Mouse (Mus musculus): ENCODE measurements around the gene Nat8f2. TPM values are rescaled to one million over a fixed set of nuclear protein-coding genes. Genes with fewer than 3 reads are reported as not detected.

Gene Nat8f2
- total RNA-seq (2023), result not detected

DNA sequence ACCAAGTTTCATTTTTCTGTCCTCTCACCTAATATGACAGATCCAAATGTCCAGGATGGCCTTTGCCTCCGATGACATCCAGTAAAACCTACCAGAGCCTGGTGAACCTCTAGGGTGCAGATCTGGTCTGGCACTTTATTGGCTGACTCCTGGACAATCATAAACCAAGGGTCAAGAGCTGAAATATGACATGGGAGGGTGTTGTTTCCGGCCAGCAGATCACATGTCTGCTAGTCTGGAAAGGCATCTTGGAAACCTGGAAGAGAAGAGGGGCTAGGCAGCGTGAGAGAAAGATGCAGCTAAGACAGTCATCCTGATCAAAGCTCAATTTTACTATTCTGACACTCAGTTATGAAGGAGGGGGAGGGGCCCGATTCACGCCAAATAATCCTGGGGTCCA lies at the start of gene Nat8f2:
Gene Nat8f2, minus strand, starts transcription at position 153 of the 400 bp plus-strand sequence.

DNA sequence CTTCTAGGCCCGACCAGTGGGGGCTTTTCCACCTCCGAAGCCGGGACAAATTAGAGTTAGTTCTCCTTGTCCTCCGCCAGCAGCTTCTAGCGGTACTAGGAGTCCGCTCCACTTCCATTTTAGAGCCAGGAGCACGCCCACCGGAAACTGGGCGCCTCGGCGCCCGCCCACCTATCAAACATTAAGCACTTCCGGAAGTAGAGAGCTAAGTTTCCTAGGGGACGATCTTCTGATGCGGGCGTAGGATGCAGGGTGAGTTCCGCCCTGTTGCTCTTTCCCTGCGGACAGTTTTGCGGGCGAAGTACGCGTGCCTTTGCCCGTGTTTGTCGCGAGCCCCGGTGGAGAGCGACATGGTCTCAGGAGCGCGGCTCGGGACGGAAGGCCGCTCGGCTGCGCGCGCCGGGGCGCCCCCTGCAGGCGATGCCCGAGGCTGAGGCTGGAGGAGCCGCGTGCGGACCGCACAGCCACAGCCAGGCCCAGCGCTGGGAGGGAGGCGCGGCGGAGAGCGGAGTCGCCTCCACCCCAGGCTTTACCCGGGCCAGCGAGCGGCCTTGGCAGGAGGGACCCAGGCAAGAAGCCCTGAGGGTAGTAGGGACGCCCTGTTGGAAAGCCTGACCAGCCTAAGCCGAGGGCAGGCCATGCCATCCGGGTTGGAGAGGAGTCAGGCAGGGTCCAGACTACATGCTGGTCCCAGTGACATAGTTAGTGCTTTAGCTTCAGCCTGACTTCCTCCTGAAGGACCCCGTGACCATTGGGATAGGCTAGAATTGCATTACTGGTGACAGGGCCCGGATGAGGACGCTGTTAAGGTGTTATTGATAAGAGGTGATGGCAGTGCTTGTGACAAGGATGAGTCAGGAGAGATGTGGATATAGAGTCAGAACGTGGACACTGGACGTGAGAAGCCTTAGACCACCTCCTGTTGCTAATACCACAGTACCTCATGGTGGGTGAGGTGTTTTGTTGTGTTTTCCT lies 46.9 kb upstream of the Nat8f2 start, which contains the start of gene Nat8f1:
Gene Nat8f1, minus strand, starts transcription at position 149 of the 975 bp plus-strand sequence.

DNA sequence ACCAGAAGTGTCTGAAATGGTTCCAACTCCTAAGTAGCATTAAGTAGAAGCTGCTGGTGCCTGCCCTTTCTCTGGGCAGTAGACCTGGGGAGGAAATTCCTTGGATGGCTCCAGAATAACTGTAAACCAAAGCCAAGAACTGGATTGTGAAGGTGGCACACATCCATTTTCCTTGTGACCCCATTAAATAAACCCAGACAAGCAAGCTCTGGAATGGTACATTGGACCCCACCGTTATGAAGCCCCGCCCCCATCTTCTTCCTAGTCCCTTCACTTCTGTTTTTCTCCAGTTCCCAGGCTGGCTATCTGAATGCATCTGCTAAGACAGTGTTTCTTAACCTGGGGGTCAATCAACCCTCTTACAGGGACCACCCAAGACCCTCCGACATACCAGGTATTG lies 42.6 kb upstream of the Nat8f2 start, which contains the start of gene Tprkb:
Gene Tprkb, plus strand, starts transcription at position 279 of the 400 bp plus-strand sequence.

DNA sequence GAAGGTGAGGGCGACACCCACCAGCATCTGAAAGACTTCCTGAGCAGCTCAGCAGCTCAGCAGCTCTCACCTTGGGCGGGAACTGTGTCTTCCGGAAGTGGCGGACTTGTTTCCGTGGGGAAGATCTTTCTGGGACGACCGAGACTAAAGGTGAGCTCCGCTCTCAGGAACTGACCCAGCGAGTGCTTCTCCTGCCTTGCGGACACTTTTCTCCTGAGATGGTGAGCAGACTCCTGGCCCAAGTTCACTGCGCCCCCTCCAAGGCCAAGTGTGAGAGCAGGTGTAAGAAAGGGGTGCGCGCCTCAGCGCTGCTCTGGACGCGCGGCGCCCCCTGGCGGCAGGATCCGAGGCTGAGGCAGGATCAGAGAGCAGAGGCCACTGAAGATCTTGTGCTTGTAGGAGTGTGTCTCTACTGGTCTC lies 35.7 kb upstream of the Nat8f2 start, which contains the start of gene Nat8f4:
Gene Nat8f4, minus strand, starts transcription at position 243 of the 420 bp plus-strand sequence.

DNA sequence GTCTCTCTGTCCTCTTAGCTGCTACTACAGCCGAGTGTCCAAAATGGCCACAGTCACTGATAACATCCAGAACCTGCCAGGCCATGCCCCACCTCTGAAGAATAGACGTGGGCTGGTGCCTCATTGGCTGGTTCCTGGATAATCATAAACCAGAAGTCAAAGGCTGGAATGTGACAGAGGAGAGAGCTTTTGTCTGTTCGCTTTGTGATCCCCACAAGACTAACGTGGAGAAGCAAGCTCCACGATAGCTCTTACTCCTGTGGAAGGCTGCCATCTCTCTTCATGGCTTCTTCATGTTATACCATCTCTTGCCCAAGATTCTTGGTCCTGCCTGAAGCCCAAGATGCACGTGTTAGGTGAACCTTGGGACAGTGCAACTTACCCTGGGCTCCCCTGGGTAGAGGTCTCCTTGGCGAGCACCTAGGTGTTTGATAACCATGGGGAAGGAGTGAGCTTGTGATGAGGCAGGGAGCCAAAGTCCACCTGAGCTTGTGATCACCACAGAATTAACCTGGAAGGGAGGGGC lies 37.1 kb downstream of the Nat8f2 start, which contains the start of gene Nat8:
Gene Nat8, minus strand, starts transcription at position 287 of the 526 bp plus-strand sequence.

DNA sequence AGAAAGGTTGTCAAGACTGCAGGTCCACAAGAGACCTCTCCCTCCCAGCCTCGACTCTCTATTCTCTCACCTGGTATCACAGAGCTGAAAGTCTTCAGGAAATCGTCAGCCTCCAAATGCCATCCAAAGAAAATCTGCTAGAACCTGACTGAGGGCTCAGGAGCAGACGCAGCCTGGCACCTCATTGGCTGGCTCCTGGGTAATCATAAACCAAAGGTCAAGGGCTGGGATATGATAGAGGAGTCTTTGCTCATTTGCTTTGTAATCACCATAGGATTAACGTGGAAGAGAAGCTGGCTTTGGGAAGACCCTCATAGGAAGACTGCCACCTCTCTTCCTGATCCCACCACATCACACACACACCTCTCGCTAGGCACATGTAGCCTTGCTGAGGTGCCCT lies 48.1 kb downstream of the Nat8f2 start, which contains the start of the genes Nat8f6 and Nat8f5:
Gene Nat8f6, minus strand, starts transcription at position 118 of the 400 bp plus-strand sequence.
Gene Nat8f5, minus strand, starts transcription at position 136 of the 400 bp plus-strand sequence.

Other genes with a start within 250 kb of the Nat8f2 start
- not detected for gene Nat8f7, start 156.0 kb downstream of the Nat8f2 start, total RNA-seq (2023)
- not detected for gene Nat8f3, start 103.4 kb downstream of the Nat8f2 start, total RNA-seq (2023)
- not detected for gene Nat8f6, start 48.2 kb downstream of the Nat8f2 start, total RNA-seq (2023)
- not detected for gene Nat8f5, start 48.2 kb downstream of the Nat8f2 start, total RNA-seq (2023)
- gene Nat8, start 37.1 kb downstream of the Nat8f2 start, total RNA-seq (2023), result not detected
- gene Nat8f4, start 35.7 kb upstream of the Nat8f2 start, total RNA-seq (2023), result under 1 TPM; 0.85 to 0.86 TPM
- 1 to 10 TPM; 6.1 to 8.4 TPM for gene Tprkb, start 42.7 kb upstream of the Nat8f2 start, total RNA-seq (2023)
- gene Nat8f1, start 46.5 kb upstream of the Nat8f2 start, total RNA-seq (2023), result 1 to 10 TPM in 1 of 2 experiments, under 1 TPM in 1; 0.95 to 2.8 TPM
- gene Dusp11, start 92.5 kb upstream of the Nat8f2 start, total RNA-seq (2023), result 100 to 1,000 TPM; 103 to 125 TPM
- not detected for gene Figla, start 147.0 kb upstream of the Nat8f2 start, total RNA-seq (2023)
- 10 to 100 TPM; 17.5 to 23.9 TPM for gene Add2, start 159.5 kb upstream of the Nat8f2 start, total RNA-seq (2023)

All from neutrophil, adult 83 days (primary cell).